Mouse (Mus musculus): ENCODE results near the gene Lgals2. TPM values are rescaled to one million over a fixed set of nuclear protein-coding genes. Genes with fewer than 3 reads are reported as not detected.
"Not testable (repeated sequence)": the region's sequence is repeated elsewhere in the genome, so short reads cannot be mapped to it uniquely, and the experiment has no call there.

The Lgals2 gene
- total and polyA plus RNA-seq, 3 experiments: not detected

- peaks cover 19% of the 10 kb centered on the region for H3K4me1 ChIP-seq (ENCODE audit: insufficient read depth, low read depth, low read length)
- no peak for TF ChIP-seq POLR2AphosphoS5 (IDR thresholded peaks at IDR 0.05; ENCODE audit: insufficient replicate concordance, low read depth, low read length)
- TF ChIP-seq GATA1 (IDR thresholded peaks at IDR 0.05; ENCODE audit: borderline replicate concordance, low read length): no peak
- no peak for TF ChIP-seq TAL1 (conservative IDR thresholded peaks at IDR 0.05; ENCODE audit: low read depth, low read length)
- TF ChIP-seq GATA2 (IDR thresholded peaks at IDR 0.05; ENCODE audit: borderline replicate concordance, low read depth, low read length): no peak
- TF ChIP-seq CTCF (IDR thresholded peaks at IDR 0.05; ENCODE audit: low read depth, low read length): no peak
- peaks cover 64% of the 10 kb centered on the region for H3K27me3 ChIP-seq (ENCODE audit: insufficient read depth, low read length)
- DNase-seq (ENCODE audit: low spot score): no peak
- no peaks in the 10 kb centered on the region for H3K36me3 ChIP-seq (replicated peaks)
- H3K4me3 ChIP-seq (ENCODE audit: low read depth, low read length): no peak overlapping the region
- no peak for ATAC-seq (ENCODE audit: extremely low read depth, insufficient number of reproducible peaks, low FRiP score, poor library complexity, severe bottlenecking)
- no peaks in the 10 kb centered on the region for H3K9me3 ChIP-seq (replicated peaks)
Observed at GRCm38 (mm10) chr15:78857009-78857408, 1.7 kb upstream of the Lgals2 start.

GRCm38 (mm10) chr15:78851505-78852153 lies 3.7 kb downstream of the Lgals2 start:
- TF ChIP-seq CTCF (IDR thresholded peaks at IDR 0.05; ENCODE audit: low read depth, low read length) (peak; percentile 56), TAL1 (conservative IDR thresholded peaks at IDR 0.05; ENCODE audit: low read depth, low read length) (no peak), POLR2AphosphoS5 (IDR thresholded peaks at IDR 0.05; ENCODE audit: insufficient replicate concordance, low read depth, low read length) (no peak), GATA1 (IDR thresholded peaks at IDR 0.05; ENCODE audit: borderline replicate concordance, low read length) (no peak)
- H3K4me3 ChIP-seq (ENCODE audit: low read depth, low read length): no peak overlapping the region
- ATAC-seq (ENCODE audit: extremely low read depth, insufficient number of reproducible peaks, low FRiP score, poor library complexity, severe bottlenecking) (peak; percentile 63), DNase-seq (ENCODE audit: low spot score) (peak; percentile 75)
- no peaks in the 10 kb centered on the region for H3K36me3 ChIP-seq (replicated peaks)
- peaks cover 57% of the 10 kb centered on the region for H3K27me3 ChIP-seq (ENCODE audit: insufficient read depth, low read length)
- H3K9me3 ChIP-seq (replicated peaks): no peaks in the 10 kb centered on the region
- peaks cover 17% of the 10 kb centered on the region for H3K4me1 ChIP-seq (ENCODE audit: insufficient read depth, low read depth, low read length)

- Histone ChIP-seq H3K27me3 (ENCODE audit: insufficient read depth, low read length) (peaks cover 53% of the 10 kb centered on the region), H3K4me1 (ENCODE audit: insufficient read depth, low read depth, low read length) (peaks cover 17% of the 10 kb centered on the region), H3K36me3 (replicated peaks) (no peaks in the 10 kb centered on the region), H3K9me3 (replicated peaks) (no peaks in the 10 kb centered on the region), H3K4me3 (ENCODE audit: low read depth, low read length) (no peak overlapping the region)
- ATAC-seq (ENCODE audit: extremely low read depth, insufficient number of reproducible peaks, low FRiP score, poor library complexity, severe bottlenecking) (no peak), DNase-seq (ENCODE audit: low spot score) (no peak)
- TF ChIP-seq TAL1 (conservative IDR thresholded peaks at IDR 0.05; ENCODE audit: low read depth, low read length) (no peak), CTCF (IDR thresholded peaks at IDR 0.05; ENCODE audit: low read depth, low read length) (no peak), GATA2 (IDR thresholded peaks at IDR 0.05; ENCODE audit: borderline replicate concordance, low read depth, low read length) (no peak)
Observed at GRCm38 (mm10) chr15:78850944-78851343, 4.4 kb downstream of the Lgals2 start.

- TF ChIP-seq POLR2AphosphoS5 (IDR thresholded peaks at IDR 0.05; ENCODE audit: insufficient replicate concordance, low read depth, low read length): no peak
- no peak for TF ChIP-seq GATA2 (IDR thresholded peaks at IDR 0.05; ENCODE audit: borderline replicate concordance, low read depth, low read length)
- no peak for TF ChIP-seq CTCF (IDR thresholded peaks at IDR 0.05; ENCODE audit: low read depth, low read length)
- TF ChIP-seq TAL1 (conservative IDR thresholded peaks at IDR 0.05; ENCODE audit: low read depth, low read length): no peak
- no peak for TF ChIP-seq GATA1 (IDR thresholded peaks at IDR 0.05; ENCODE audit: borderline replicate concordance, low read length)
- H3K4me1 ChIP-seq (ENCODE audit: insufficient read depth, low read depth, low read length): peaks cover 12% of the 10 kb centered on the region
Observed at GRCm38 (mm10) chr15:78850059-78850824, 5.1 kb downstream of the Lgals2 start.

GRCm38 (mm10) chr15:78849485-78849884 lies 5.8 kb downstream of the Lgals2 start:
- DNase-seq (ENCODE audit: low spot score): no peak
- Histone ChIP-seq H3K27me3 (ENCODE audit: insufficient read depth, low read length) (peaks cover 56% of the 10 kb centered on the region), H3K36me3 (replicated peaks) (no peaks in the 10 kb centered on the region), H3K4me1 (ENCODE audit: insufficient read depth, low read depth, low read length) (peaks cover 12% of the 10 kb centered on the region), H3K4me3 (ENCODE audit: low read depth, low read length) (no peak overlapping the region), H3K9me3 (replicated peaks) (no peaks in the 10 kb centered on the region)
- TF ChIP-seq CTCF (IDR thresholded peaks at IDR 0.05; ENCODE audit: low read depth, low read length) (no peak), TAL1 (conservative IDR thresholded peaks at IDR 0.05; ENCODE audit: low read depth, low read length) (no peak), POLR2AphosphoS5 (IDR thresholded peaks at IDR 0.05; ENCODE audit: insufficient replicate concordance, low read depth, low read length) (no peak), GATA2 (IDR thresholded peaks at IDR 0.05; ENCODE audit: borderline replicate concordance, low read depth, low read length) (no peak), GATA1 (IDR thresholded peaks at IDR 0.05; ENCODE audit: borderline replicate concordance, low read length) (no peak)
- ATAC-seq (ENCODE audit: extremely low read depth, insufficient number of reproducible peaks, low FRiP score, poor library complexity, severe bottlenecking): no peak

More at GRCm38 (mm10) chr15:78850059-78850824, 5.1 kb downstream of the Lgals2 start:
- H3K4me3 ChIP-seq (ENCODE audit: low read depth, low read length): no peak overlapping the region
- no peaks in the 10 kb centered on the region for H3K36me3 ChIP-seq (replicated peaks)
- ATAC-seq (ENCODE audit: extremely low read depth, insufficient number of reproducible peaks, low FRiP score, poor library complexity, severe bottlenecking) (no peak), DNase-seq (ENCODE audit: low spot score) (no peak)
- peaks cover 54% of the 10 kb centered on the region for H3K27me3 ChIP-seq (ENCODE audit: insufficient read depth, low read length)
- no peaks in the 10 kb centered on the region for H3K9me3 ChIP-seq (replicated peaks)

- peak; percentile 93 for TF ChIP-seq CTCF (IDR thresholded peaks at IDR 0.05; ENCODE audit: low read depth, low read length)
- TF ChIP-seq POLR2AphosphoS5 (IDR thresholded peaks at IDR 0.05; ENCODE audit: insufficient replicate concordance, low read depth, low read length): no peak
- TF ChIP-seq GATA2 (IDR thresholded peaks at IDR 0.05; ENCODE audit: borderline replicate concordance, low read depth, low read length): no peak
- Histone ChIP-seq H3K4me1 (ENCODE audit: insufficient read depth, low read depth, low read length) (peaks cover 12% of the 10 kb centered on the region), H3K9me3 (replicated peaks) (no peaks in the 10 kb centered on the region), H3K27me3 (ENCODE audit: insufficient read depth, low read length) (peaks cover 60% of the 10 kb centered on the region), H3K36me3 (replicated peaks) (no peaks in the 10 kb centered on the region), H3K4me3 (ENCODE audit: low read depth, low read length) (no peak overlapping the region)
- ATAC-seq (ENCODE audit: extremely low read depth, insufficient number of reproducible peaks, low FRiP score, poor library complexity, severe bottlenecking): peak; percentile 34; the same call in 1 of the 2 replicates
- DNase-seq (ENCODE audit: low spot score): peak; percentile 68
Observed at GRCm38 (mm10) chr15:78848467-78848866, 6.9 kb downstream of the Lgals2 start.

- H3K36me3 ChIP-seq (replicated peaks); H3K9me3 ChIP-seq (replicated peaks); DNase-seq (ENCODE audit: low spot score); ATAC-seq (ENCODE audit: extremely low read depth, insufficient number of reproducible peaks, low FRiP score, poor library complexity, severe bottlenecking); H3K4me3 ChIP-seq (ENCODE audit: low read depth, low read length): not testable (repeated sequence)
- Histone ChIP-seq H3K27me3 (ENCODE audit: insufficient read depth, low read length) (peaks cover 67% of the 10 kb centered on the region), H3K4me1 (ENCODE audit: insufficient read depth, low read depth, low read length) (peaks cover 21% of the 10 kb centered on the region)
Observed at GRCm38 (mm10) chr15:78846805-78847204, 8.5 kb downstream of the Lgals2 start.

All from G1E (cell line).